In genomic region chr10:68192824-68193255, GRCm38 (mm10) we compare ENCODE assay signal across 9 mouse cellular contexts.
A peak's percentile ranks its signal among the peaks of the same experiment; 100 is the strongest.
DNase-seq lines count a peak whose midpoint lies in the region; ATAC-seq and TF ChIP-seq lines count a peak whose summit lies in the region.
"Had no signal": no experiment of that assay in that cellular context is flagged by ENCODE, and none has a peak within 500 bp of the region (broad histone marks: within the 10 kb centered on the region; RNA-seq: fewer than 3 reads in every experiment).

No protein-coding gene starts in this region.

- peak overlapping the region; percentile 74 for H3K4me3 ChIP-seq in gastrocnemius, adult 2 months
- no peak overlapping the region for H3K4me3 ChIP-seq in CH12.LX (replicated peaks in 1 of 3; ENCODE audit: low read depth in 2 of 3, low read length in 2 of 3, poor library complexity in 1 of 3)
- no peak overlapping the region for H3K4me3 ChIP-seq in embryonic fibroblast, embryonic 13.5 days (ENCODE audit: insufficient read depth, low read length)
- H3K4me3 ChIP-seq in hindbrain, postnatal 0 days (ENCODE audit: low read length) = no peak overlapping the region

- H3K79me2 ChIP-seq in CH12.LX (replicated peaks; ENCODE audit: control insufficient read depth, extremely low read depth, insufficient read depth, poor library complexity, severe bottlenecking) = no peaks in the 10 kb centered on the region

- in situ Hi-C loops in CH12.LX (cut with MboI; ENCODE audit: low pct_ligation_motif_present, low pct_unique_long_range_greater_than_20kb, low sequenced_read_pairs) = no loop called here

- intact Hi-C loops in gastrocnemius, adult 2 months (cut with DNase I) = loop anchor here (5.0 kb wide), 1 partner anchor 84 kb away; the partner anchor contains the start of gene Arid5b
- intact Hi-C loops in gastrocnemius, postnatal 14 days (cut with DNase I; ENCODE audit: low total_unique reads) = no loop called here

- dilution Hi-C loops in CH12.LX (cut with MboI; ENCODE audit: extremely low pct_ligation_motif_present, extremely low pct_unique_long_range_greater_than_20kb, low sequenced_read_pairs) = no loop called here

- H3K27ac ChIP-seq in gastrocnemius, adult 2 months = peak overlapping the region; percentile 85
- no peak overlapping the region for H3K27ac ChIP-seq in CH12.LX (ENCODE audit: insufficient read depth, low read depth)
- H3K27ac ChIP-seq in embryonic fibroblast, embryonic 13.5 days (ENCODE audit: insufficient read depth, low read length) = peak overlapping the region; percentile 88
- H3K27ac ChIP-seq in hindbrain, postnatal 0 days = peak overlapping the region; percentile 72

- H3K4me2 ChIP-seq in CH12.LX (ENCODE audit: insufficient read depth, low read depth, poor library complexity, severe bottlenecking) = peak overlapping the region; percentile 64
- peak overlapping the region; percentile 17; the same call in 1 of the 2 replicates for H3K4me2 ChIP-seq in hindbrain, postnatal 0 days (ENCODE audit: low read depth, low read length)

- H3K9ac ChIP-seq in CH12.LX (ENCODE audit: insufficient read depth, low read depth) = no peak overlapping the region; the same call in 1 of the 2 replicates
- H3K9ac ChIP-seq in hindbrain, postnatal 0 days (replicated peaks; ENCODE audit: low read length) = no peak overlapping the region; the same call in 1 of the 2 replicates

- H3K9me3 ChIP-seq in CH12.LX (replicated peaks; ENCODE audit: low read length) = no peaks in the 10 kb centered on the region
- H3K9me3 ChIP-seq in hindbrain, postnatal 0 days (ENCODE audit: low read length) = no peaks in the 10 kb centered on the region

- no peak for TF ChIP-seq CTCF in gastrocnemius, adult 2 months (IDR thresholded peaks at IDR 0.05)
- TF ChIP-seq CTCF in CH12.LX (conservative IDR thresholded peaks at IDR 0.05 in 1 of 2, IDR thresholded peaks at IDR 0.05 in 1 of 2; ENCODE audit: low read depth in 2 of 2, low read length in 2 of 2) = no peak
- no peak for TF ChIP-seq CTCF in embryonic fibroblast, embryonic 13.5 days (IDR thresholded peaks at IDR 0.05; ENCODE audit: borderline replicate concordance, insufficient read depth, low read length)
- no peak for TF ChIP-seq CTCF in hindbrain, postnatal 0 days (IDR thresholded peaks at IDR 0.05; ENCODE audit: low read depth)

- TF ChIP-seq POLR2A in CH12.LX (IDR thresholded peaks at IDR 0.05; ENCODE audit: low read depth, low read length) = no peak
- no peak for TF ChIP-seq POLR2A in embryonic fibroblast, embryonic 13.5 days (IDR thresholded peaks at IDR 0.05; ENCODE audit: low read depth, low read length)

- no peak for TF ChIP-seq RAD21 in CH12.LX (IDR thresholded peaks at IDR 0.05; ENCODE audit: low read depth, low read length)

- 24% methylated on average over 3 of the region's 3 CpGs for WGBS in hindbrain, postnatal 0 days

- ATAC-seq in hindbrain, postnatal 0 days = peak; percentile 60; the same call in 1 of the 2 replicates

- peaks cover 2 to 25% of the 10 kb centered on the region in 2 experiments; a peak in 2 of 4 replicates for H3K4me1 ChIP-seq in CH12.LX (ENCODE audit: control insufficient read depth in 1 of 2, insufficient read depth in 2 of 2)
- peaks cover 5% of the 10 kb centered on the region; the same call in 1 of the 2 replicates for H3K4me1 ChIP-seq in embryonic fibroblast, embryonic 13.5 days (ENCODE audit: control insufficient read depth, insufficient read depth, low read length)
- 0 out of 2 replicates have a peak, but pooled peaks cover 2% of the 10 kb centered on the region for H3K4me1 ChIP-seq in hindbrain, postnatal 0 days (ENCODE audit: insufficient read depth, low read length)

- peaks cover 0 to 5% of the 10 kb centered on the region in 2 experiments for H3K36me3 ChIP-seq in CH12.LX (replicated peaks in 1 of 2; ENCODE audit: control insufficient read depth in 1 of 2, insufficient read depth in 1 of 2, low read length in 1 of 2)
- no peaks in the 10 kb centered on the region for H3K36me3 ChIP-seq in hindbrain, postnatal 0 days (ENCODE audit: insufficient read depth, low read length)
- H3K36me3 ChIP-seq: G1E had no signal

- no peaks in the 10 kb centered on the region for H3K27me3 ChIP-seq in CH12.LX (replicated peaks)
- H3K27me3 ChIP-seq in hindbrain, postnatal 0 days (ENCODE audit: insufficient read depth, low read length) = no peaks in the 10 kb centered on the region

- peak; percentile 28 for DNase-seq in gastrocnemius, adult 2 months
- no peak for DNase-seq in gastrocnemius, postnatal 14 days
- DNase-seq in CH12.LX (ENCODE audit: extremely low read depth) = no peak
- DNase-seq in hindbrain, postnatal 0 days (ENCODE audit: low spot score) = peak; percentile 45
- DNase-seq in naive thymus-derived CD4-positive, alpha-beta T cell, adult 2 months (ENCODE audit: low read depth) = peak; percentile 63
- DNase-seq in thymus, postnatal 14 days = no peak
- no peak for DNase-seq in ovary, postnatal 36 days (ENCODE audit: low spot score)

- TF ChIP-seq EP300 in CH12.LX (IDR thresholded peaks at IDR 0.05; ENCODE audit: low read length) = no peak

TF ChIP-seq in CH12.LX, 34 proteins besides CTCF, POLR2A, EP300 and RAD21:
- TF ChIP-seq NELFE (IDR thresholded peaks at IDR 0.05; ENCODE audit: low read depth, low read length) = no peak
- TF ChIP-seq MAX (IDR thresholded peaks at IDR 0.05; ENCODE audit: low read length) = no peak
- TF ChIP-seq RCOR1 (conservative IDR thresholded peaks at IDR 0.05; ENCODE audit: low read depth, low read length) = no peak
- no peak for TF ChIP-seq HCFC1 (IDR thresholded peaks at IDR 0.05; ENCODE audit: low read depth, low read length)
- TF ChIP-seq ETS1 (conservative IDR thresholded peaks at IDR 0.05; ENCODE audit: low read depth, low read length) = no peak
- TF ChIP-seq ELF1 (IDR thresholded peaks at IDR 0.05; ENCODE audit: low read depth, low read length) = no peak
- no peak for TF ChIP-seq ZC3H11A (IDR thresholded peaks at IDR 0.05; ENCODE audit: low read depth, low read length)
- peak; percentile 21; the same call in 1 of the 2 replicates for TF ChIP-seq USF2 (conservative IDR thresholded peaks at IDR 0.05; ENCODE audit: low read depth, low read length)
- 0 out of 2 replicates have a peak, but pooled peaks have one; percentile 12 for TF ChIP-seq IRF4 (IDR thresholded peaks at IDR 0.05; ENCODE audit: low read depth, low read length)
- TF ChIP-seq GABPA (IDR thresholded peaks at IDR 0.05; ENCODE audit: insufficient replicate concordance, low read depth, low read length) = no peak
- no peak for TF ChIP-seq E2F4 (IDR thresholded peaks at IDR 0.05; ENCODE audit: insufficient replicate concordance, low read depth, low read length)
- no peak for TF ChIP-seq JUND (conservative IDR thresholded peaks at IDR 0.05; ENCODE audit: low read depth, low read length)
- no peak for TF ChIP-seq UBTF (IDR thresholded peaks at IDR 0.05; ENCODE audit: low read depth, low read length)
- TF ChIP-seq CHD1 (IDR thresholded peaks at IDR 0.05; ENCODE audit: low read depth, low read length) = no peak
- no peak for TF ChIP-seq CHD2 (IDR thresholded peaks at IDR 0.05; ENCODE audit: low read length)
- no peak for TF ChIP-seq ZKSCAN1 (IDR thresholded peaks at IDR 0.05; ENCODE audit: borderline replicate concordance, low read depth, low read length)
- TF ChIP-seq USF1 (IDR thresholded peaks at IDR 0.05; ENCODE audit: low read depth, low read length) = peak; percentile 52; the same call in 1 of the 2 replicates
- TF ChIP-seq MAZ (IDR thresholded peaks at IDR 0.05; ENCODE audit: low read depth, low read length) = 0 out of 2 replicates have a peak, but pooled peaks have one; percentile 14
- 0 out of 2 replicates have a peak, but pooled peaks have one; percentile 30 for TF ChIP-seq BHLHE40 (IDR thresholded peaks at IDR 0.05; ENCODE audit: low read depth, low read length)
TF ChIP-seq in CH12.LX: peak in this region for 5.

Comparison
In these comparisons a context has a peak if more than half of its experiments do, and no peak if none do; other contexts are left out.
1. DNase-seq: peak in gastrocnemius, adult 2 months (single experiment), hindbrain, postnatal 0 days (single experiment) and naive thymus-derived CD4-positive, alpha-beta T cell, adult 2 months (single experiment); none in gastrocnemius, postnatal 14 days (single experiment), CH12.LX (single experiment), thymus, postnatal 14 days (single experiment) and ovary, postnatal 36 days (single experiment).